Mouse (Mus musculus) adipose tissue, adult 10 weeks (tissue): ENCODE measurements around the gene Trappc2. TPM values are rescaled to one million over a fixed set of nuclear protein-coding genes. Genes with fewer than 3 reads are reported as not detected.

Source experiments
- polyA plus RNA-seq: library from polyadenylated mRNA; stranded (reverse); fragments of 350-450 nt; fragmentation: Illumina TruSeq; extraction: RNeasy Lipid Tissue Mini Kit (QIAGEN cat#74804); gene quantifications from one replicate; pipeline ENCODE4 v1.2.3, GENCODE M21; 2014; ENCODE audit warnings: low read depth, low replicate concordance

The Trappc2 gene
- polyA plus RNA-seq, result 17.1 TPM

GRCm38 (mm10) chrX:166440036-166440615 is at the start of gene Trappc2:
Trappc2 (plus strand) TSS chrX:166440574.

GRCm38 (mm10) chrX:166440616-166441063 is 266 bp downstream of the Trappc2 start, which contains the start of gene Ofd1:
Ofd1 (minus strand) TSS chrX:166440704.

GRCm38 (mm10) chrX:166479365-166479983 is 39.1 kb downstream of the Trappc2 start, which contains the start of gene Rab9:
Rab9 (minus strand) TSS chrX:166479867.

Other genes starting within 250 kb of the Trappc2 start
- gene Gpm6b, start 201.7 kb upstream of the Trappc2 start, polyA plus RNA-seq, result 16.2 TPM
- gene Ofd1, start 130 bp downstream of the Trappc2 start, polyA plus RNA-seq, result 9.3 TPM
- gene Rab9, start 39.3 kb downstream of the Trappc2 start, polyA plus RNA-seq, result 39.7 TPM
- gene Tceanc, start 78.0 kb downstream of the Trappc2 start, polyA plus RNA-seq, result 3.2 TPM
- 8.0 TPM for gene Egfl6, start 145.1 kb downstream of the Trappc2 start, polyA plus RNA-seq